Mouse (Mus musculus): ENCODE data around the gene Utp11.

GRCm38 (mm10) chr4:124644974-124645433, 48.4 kb downstream of the Utp11 start:
- TF ChIP-seq POLR2A (IDR thresholded peaks at IDR 0.05; ENCODE audit: insufficient read depth, low read depth, low read length): no peak
- TF ChIP-seq CTCF (IDR thresholded peaks at IDR 0.05; ENCODE audit: insufficient read depth, low read depth, low read length): no peak
